Mouse (Mus musculus): ENCODE results near the gene Olfr1425. TPM values are rescaled to one million over a fixed set of nuclear protein-coding genes. Genes with fewer than 3 reads are reported as not detected.

Gene Olfr1425
- total RNA-seq, 1 experiment from 2014 or later, result not detected

Other genes starting within 250 kb of the Olfr1425 start
- gene Olfr1417, start 238.5 kb downstream of the Olfr1425 start, total RNA-seq (2017), result 0.43 TPM in 1 of 3 replicates, not detected in the others
- not detected in 3 replicates for gene Olfr1418, start 216.7 kb downstream of the Olfr1425 start, total RNA-seq (2017)
- not detected in 3 replicates for gene Olfr1419, start 202.6 kb downstream of the Olfr1425 start, total RNA-seq (2017)
- gene Olfr1420, start 191.2 kb downstream of the Olfr1425 start, total RNA-seq (2017), result not detected in 3 replicates
- gene Patl1, start 165.3 kb downstream of the Olfr1425 start, total RNA-seq (2017), result 15.1 to 24.9 TPM (median 16.0 TPM) in 3 replicates
- 22.1 to 45.4 TPM (median 25.4 TPM) in 3 replicates for gene Osbp, start 111.8 kb downstream of the Olfr1425 start, total RNA-seq (2017)
- gene Olfr1423, start 36.4 kb downstream of the Olfr1425 start, total RNA-seq (2017), result 0.11 TPM in 1 of 3 replicates, not detected in the others
- 1.4 TPM in 1 of 3 replicates, not detected in the others for gene Olfr1424, start 15.0 kb downstream of the Olfr1425 start, total RNA-seq (2017)
- gene Olfr1426, start 14.3 kb upstream of the Olfr1425 start, total RNA-seq (2017), result not detected in 3 replicates
- gene Olfr1427, start 25.6 kb upstream of the Olfr1425 start, total RNA-seq (2017), result not detected in 3 replicates
- not detected in 3 replicates for gene Olfr1428, start 38.2 kb upstream of the Olfr1425 start, total RNA-seq (2017)
- not detected in 3 replicates for gene Olfr76, start 45.5 kb upstream of the Olfr1425 start, total RNA-seq (2017)
- not detected in 3 replicates for gene Olfr1555-ps1, start 92.4 kb upstream of the Olfr1425 start, total RNA-seq (2017)
- not detected in 3 replicates for gene Olfr1431, start 122.9 kb upstream of the Olfr1425 start, total RNA-seq (2017)
- gene Olfr1432, start 154.9 kb upstream of the Olfr1425 start, total RNA-seq (2017), result not detected in 3 replicates
- gene Olfr262, start 163.9 kb upstream of the Olfr1425 start, total RNA-seq (2017), result not detected in 3 replicates
- gene Olfr235, start 183.3 kb upstream of the Olfr1425 start, total RNA-seq (2017), result not detected in 3 replicates
- gene Olfr1434, start 202.1 kb upstream of the Olfr1425 start, total RNA-seq (2017), result not detected in 3 replicates
- not detected in 3 replicates for gene Olfr1436, start 221.4 kb upstream of the Olfr1425 start, total RNA-seq (2017)
- not detected in 3 replicates for gene Olfr1437, start 247.4 kb upstream of the Olfr1425 start, total RNA-seq (2017)